Comparison of ENCODE assay signal across 17 mouse cellular contexts in genomic region chr17:5036200-5036835, GRCm38 (mm10). TPM values are rescaled to one million over a fixed set of nuclear protein-coding genes. Genes with fewer than 3 reads are reported as not detected.
A peak's percentile ranks its signal among the peaks of the same experiment; 100 is the strongest.
DNase-seq lines count a peak whose midpoint lies in the region; ATAC-seq lines count a peak whose summit lies in the region.
"Had no signal": no experiment of that assay in that cellular context is flagged by ENCODE, and none has a peak within 500 bp of the region (broad histone marks: within the 10 kb centered on the region; RNA-seq: fewer than 3 reads in every experiment).

No protein-coding gene starts in this region.

- WGBS in embryonic facial prominence, embryonic 13.5 days: 51% methylated on average over 2 of the region's 2 CpGs
- WGBS in embryonic facial prominence, embryonic 10.5 days: 62% methylated on average over 2 of the region's 2 CpGs

- no peak overlapping the region for H3K4me2 ChIP-seq in embryonic facial prominence, embryonic 13.5 days
- H3K4me2 ChIP-seq: embryonic facial prominence, embryonic 15.5 days; limb, embryonic 13.5 days had no signal

- H3K9ac ChIP-seq in embryonic facial prominence, embryonic 13.5 days: no peak overlapping the region
- H3K9ac ChIP-seq: embryonic facial prominence, embryonic 15.5 days; limb, embryonic 13.5 days had no signal

- no peak for DNase-seq in embryonic facial prominence, embryonic 10.5 days (ENCODE audit: low spot score)
- peak; percentile 21 for DNase-seq in induced T-regulatory cell, adult 2 months (ENCODE audit: low read depth)
- peak; percentile 27 to 44 for DNase-seq in thymus, postnatal 10 days (ENCODE audit: low spot score in 2 of 2)
- no peak for DNase-seq in left cerebral cortex, adult 11 months (ENCODE audit: low spot score)
- DNase-seq in cerebellum, adult 11 months: no peak
- no peak for DNase-seq in layer of hippocampus, adult 9-11 months
- DNase-seq: adrenal gland, adult 2 months; cerebellum, adult 9-10 months; kidney, postnatal 10 days; lung, postnatal 10 days; midbrain, embryonic 14.5 days had no signal

- peaks cover 32% of the 10 kb centered on the region for H3K4me1 ChIP-seq in embryonic facial prominence, embryonic 13.5 days
- H3K4me1 ChIP-seq in embryonic facial prominence, embryonic 10.5 days: peaks cover 24% of the 10 kb centered on the region

- peaks cover 10% of the 10 kb centered on the region for H3K36me3 ChIP-seq in embryonic facial prominence, embryonic 13.5 days
- H3K36me3 ChIP-seq in embryonic facial prominence, embryonic 10.5 days (replicated peaks): peaks cover 16% of the 10 kb centered on the region

- H3K9me3 ChIP-seq in embryonic facial prominence, embryonic 13.5 days: no peaks in the 10 kb centered on the region
- H3K9me3 ChIP-seq in embryonic facial prominence, embryonic 10.5 days: no peaks in the 10 kb centered on the region
- H3K9me3 ChIP-seq: embryonic facial prominence, embryonic 15.5 days; forebrain, embryonic 10.5 days; limb, embryonic 13.5 days had no signal

- no peak overlapping the region for H3K4me3 ChIP-seq in embryonic facial prominence, embryonic 13.5 days
- H3K4me3 ChIP-seq in embryonic facial prominence, embryonic 10.5 days: no peak overlapping the region
- H3K4me3 ChIP-seq: embryonic facial prominence, embryonic 15.5 days; forebrain, embryonic 10.5 days; limb, embryonic 13.5 days had no signal

- no peaks in the 10 kb centered on the region for H3K27me3 ChIP-seq in embryonic facial prominence, embryonic 13.5 days
- no peaks in the 10 kb centered on the region for H3K27me3 ChIP-seq in embryonic facial prominence, embryonic 10.5 days (replicated peaks; ENCODE audit: low read depth, poor library complexity, severe bottlenecking)
- H3K27me3 ChIP-seq: CH12.LX; embryonic facial prominence, embryonic 15.5 days; limb, embryonic 13.5 days had no signal

- no peak for ATAC-seq in embryonic facial prominence, embryonic 13.5 days (ENCODE audit: insufficient number of reproducible peaks, insufficient read depth, low FRiP score, low TSS enrichment, low read depth)
- ATAC-seq in CD4-positive, CD25-positive, alpha-beta regulatory T cell, adult 4 months: peak; percentile 45

- H3K27ac ChIP-seq in embryonic facial prominence, embryonic 13.5 days: peak overlapping the region; percentile 57; the same call in 1 of the 2 replicates
- no peak overlapping the region for H3K27ac ChIP-seq in embryonic facial prominence, embryonic 10.5 days (replicated peaks)
- H3K27ac ChIP-seq: forebrain, embryonic 10.5 days; limb, embryonic 13.5 days had no signal

RNA-seq across cellular contexts. Expression of gene Arid1b, which starts 42.2 kb away (rescaled TPM):
- 13.0 and 14.1 TPM in 2 replicates for polyA plus RNA-seq in embryonic facial prominence, embryonic 13.5 days (2015; fragmentation: Nextera tagmentation; extraction: Ambion mirVana)
- polyA plus RNA-seq in embryonic facial prominence, embryonic 10.5 days (2016; fragmentation: Nextera tagmentation; extraction: Ambion mirVana): 12.4 and 12.7 TPM in 2 replicates
- polyA plus RNA-seq in CD4-positive, CD25-positive, alpha-beta regulatory T cell, adult 4 months (2017; shearing (Covaris generic)): 10 to 100 TPM; 12.5 to 16.0 TPM

Comparison
In these comparisons a context has a peak if more than half of its experiments do, and no peak if none do; other contexts are left out.
1. DNase-seq: peak in induced T-regulatory cell, adult 2 months (single experiment) and thymus, postnatal 10 days (2 of 2); none in embryonic facial prominence, embryonic 10.5 days (single experiment), left cerebral cortex, adult 11 months (single experiment), cerebellum, adult 11 months (single experiment) and layer of hippocampus, adult 9-11 months (single experiment).